ENCODE assay signal across 21 mouse cellular contexts in the genomic region with DNA sequence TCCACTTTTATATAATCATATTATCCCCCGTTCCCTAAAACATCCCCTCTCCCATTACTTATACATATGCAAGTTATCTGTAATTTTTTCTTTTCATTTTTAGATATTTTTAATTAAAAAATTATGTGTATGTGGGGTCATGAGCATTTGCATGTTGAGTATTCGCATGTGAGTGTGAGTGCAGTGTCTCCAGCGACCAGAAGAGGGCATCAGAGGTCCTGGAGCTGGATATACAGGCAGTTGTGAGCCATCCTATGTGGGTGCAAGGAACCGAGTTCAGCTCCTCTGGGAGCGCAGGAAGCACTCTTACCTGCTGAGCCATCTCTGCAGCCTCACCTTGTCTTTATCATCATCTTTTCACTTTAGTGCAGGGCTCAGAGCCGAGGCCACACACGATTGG. TPM values are rescaled to one million over a fixed set of nuclear protein-coding genes. Genes with fewer than 3 reads are reported as not detected.
A peak's percentile ranks its signal among the peaks of the same experiment; 100 is the strongest.
DNase-seq lines count a peak whose midpoint lies in the region; ATAC-seq and TF ChIP-seq lines count a peak whose summit lies in the region.
"Had no signal": no experiment of that assay in that cellular context is flagged by ENCODE, and none has a peak within 500 bp of the region (broad histone marks: within the 10 kb centered on the region; RNA-seq: fewer than 3 reads in every experiment).

No protein-coding gene starts in this region.

- no peak for TF ChIP-seq POLR2A in kidney, adult 2 months (IDR thresholded peaks at IDR 0.05; ENCODE audit: low read depth, low read length)
- TF ChIP-seq POLR2A in thymus, adult 2 months (IDR thresholded peaks at IDR 0.05; ENCODE audit: control insufficient read depth, extremely low read depth, insufficient read depth, low read length, poor library complexity): no peak
- TF ChIP-seq POLR2A in brain, embryonic 14.5 days (IDR thresholded peaks at IDR 0.05; ENCODE audit: borderline replicate concordance, extremely low read depth, insufficient read depth, insufficient read length, poor library complexity, severe bottlenecking): no peak

- H3K4me3 ChIP-seq in kidney, adult 2 months (ENCODE audit: insufficient read depth, low read depth, low read length): no peak overlapping the region
- H3K4me3 ChIP-seq in thymus, adult 2 months (ENCODE audit: control insufficient read depth, insufficient read depth, low read length): no peak overlapping the region
- H3K4me3 ChIP-seq: embryonic facial prominence, embryonic 13.5 days; forebrain, embryonic 10.5 days; heart, embryonic 12.5 days; limb, embryonic 15.5 days; midbrain, embryonic 10.5 days; neural tube, embryonic 15.5 days had no signal

- peak; percentile 12; the same call in 1 of the 2 replicates for TF ChIP-seq CTCF in kidney, adult 2 months (conservative IDR thresholded peaks at IDR 0.05; ENCODE audit: insufficient read depth, insufficient read length, low read depth, low read length)
- TF ChIP-seq CTCF in thymus, adult 2 months (IDR thresholded peaks at IDR 0.05; ENCODE audit: borderline replicate concordance, control insufficient read depth, extremely low read depth, insufficient read depth, low read length, poor library complexity): no peak
- peak; percentile 20; the same call in 1 of the 2 replicates for TF ChIP-seq CTCF in brain, embryonic 14.5 days (IDR thresholded peaks at IDR 0.05; ENCODE audit: borderline replicate concordance, extremely low read depth, insufficient read depth, insufficient read length)

- no peaks in the 10 kb centered on the region for H3K4me1 ChIP-seq in kidney, adult 2 months (ENCODE audit: control insufficient read depth, insufficient read depth, low read length)
- H3K4me1 ChIP-seq in thymus, adult 2 months (replicated peaks; ENCODE audit: control insufficient read depth, insufficient read depth, low read length): no peaks in the 10 kb centered on the region
- H3K4me1 ChIP-seq: embryonic facial prominence, embryonic 13.5 days; forebrain, embryonic 10.5 days; limb, embryonic 15.5 days; midbrain, embryonic 10.5 days; neural tube, embryonic 15.5 days had no signal

- no peaks in the 10 kb centered on the region for H3K36me3 ChIP-seq in kidney, adult 2 months (ENCODE audit: control insufficient read depth, insufficient read depth, low read length)
- H3K36me3 ChIP-seq in thymus, adult 2 months (ENCODE audit: control insufficient read depth, insufficient read depth, low read length): no peaks in the 10 kb centered on the region
- H3K36me3 ChIP-seq: embryonic facial prominence, embryonic 13.5 days; forebrain, embryonic 10.5 days; heart, embryonic 12.5 days; limb, embryonic 15.5 days; midbrain, embryonic 10.5 days; neural tube, embryonic 15.5 days had no signal

- DNase-seq in kidney, adult 2 months: no peak
- no peak for DNase-seq in kidney, postnatal 14 days
- peak; percentile 11 for DNase-seq in thymus, adult 2 months
- no peak for DNase-seq in thymus, adult 18-20 months
- DNase-seq in ES-CJ7 (ENCODE audit: low read depth, low spot score): peak; percentile 24
- no peak for DNase-seq in brain, embryonic 14.5 days (ENCODE audit: low read depth)
- DNase-seq in adrenal gland, postnatal 4 days (ENCODE audit: low spot score in 2 of 2): no peak
- DNase-seq: adrenal gland, postnatal 25 days; cerebellum, postnatal 36 days; gastrocnemius, postnatal 36 days; heart, postnatal 36 days; lung, postnatal 36 days had no signal

- no peak overlapping the region for H3K27ac ChIP-seq in kidney, adult 2 months (ENCODE audit: insufficient read depth, low read depth, low read length)
- H3K27ac ChIP-seq in thymus, adult 2 months (ENCODE audit: control insufficient read depth, insufficient read depth, low read length): no peak overlapping the region
- H3K27ac ChIP-seq: embryonic facial prominence, embryonic 13.5 days; forebrain, embryonic 10.5 days; limb, embryonic 15.5 days; midbrain, embryonic 10.5 days; neural tube, embryonic 15.5 days had no signal

- no peaks in the 10 kb centered on the region for H3K27me3 ChIP-seq in kidney, adult 2 months (replicated peaks; ENCODE audit: control insufficient read depth, insufficient read depth, low read length)
- H3K27me3 ChIP-seq in thymus, adult 2 months (ENCODE audit: control insufficient read depth, insufficient read depth, low read length): no peaks in the 10 kb centered on the region
- H3K27me3 ChIP-seq: embryonic facial prominence, embryonic 13.5 days; heart, embryonic 12.5 days; limb, embryonic 15.5 days; neural tube, embryonic 15.5 days had no signal

- ATAC-seq in activated CD4-positive, CD25-positive, alpha-beta regulatory T cell, adult 4 months: no peak

- WGBS in kidney, adult 2 months: 83% methylated on average over 7 of the region's 7 CpGs
- 81% methylated on average over 7 of the region's 7 CpGs for WGBS in thymus, adult 2 months

RNA-seq across cellular contexts. Expression of a gene that starts 29.4 kb away (rescaled TPM):
- 74.7 and 92.7 TPM in 2 replicates for polyA plus RNA-seq in kidney, adult 2 months (2012; rRNA removed)
- polyA plus RNA-seq in thymus, adult 2 months (2012; rRNA removed): 0.52 and 1.1 TPM in 2 replicates
- polyA plus RNA-seq in brain, embryonic 14.5 days (2012; rRNA removed): 0.15 and 0.19 TPM in 2 replicates
- polyA plus RNA-seq in activated CD4-positive, CD25-positive, alpha-beta regulatory T cell, adult 4 months (2017; shearing (Covaris generic)): not detected
- total RNA-seq in adrenal gland, postnatal 4 days (2021): 1 to 10 TPM in 1 of 2 experiments, under 1 TPM in 1; 0.96 to 9.5 TPM
- total RNA-seq: adrenal gland, postnatal 25 days; gastrocnemius, postnatal 36 days; heart, postnatal 36 days; layer of hippocampus, adult 8-10 months; left cerebral cortex, postnatal 14 days had no signal
- polyA plus RNA-seq: forebrain, embryonic 10.5 days; heart, embryonic 12.5 days had no signal

Comparison
In these comparisons a context has a peak if more than half of its experiments do, and no peak if none do; other contexts are left out.
1. DNase-seq: peak in thymus, adult 2 months (single experiment) and ES-CJ7 (single experiment); none in kidney, adult 2 months (single experiment), kidney, postnatal 14 days (single experiment), thymus, adult 18-20 months (0 of 2), brain, embryonic 14.5 days (single experiment) and adrenal gland, postnatal 4 days (0 of 2).
2. RNA of a gene that starts 29.4 kb away (polyA plus RNA-seq): 74.7 to 92.7 TPM in kidney, adult 2 months; 0.52 to 1.1 TPM in thymus, adult 2 months, 0.15 to 0.19 TPM in brain, embryonic 14.5 days and not detected in activated CD4-positive, CD25-positive, alpha-beta regulatory T cell, adult 4 months; every median in the first group is over 10 times any median in the second.